In genomic region chr2:179648573-179649263, GRCm38 (mm10) we compare ENCODE assay signal across 11 mouse cellular contexts.
DNase-seq lines count a peak whose midpoint lies in the region; ATAC-seq and TF ChIP-seq lines count a peak whose summit lies in the region.
"Had no signal": no experiment of that assay in that cellular context is flagged by ENCODE, and none has a peak within 500 bp of the region (broad histone marks: within the 10 kb centered on the region; RNA-seq: fewer than 3 reads in every experiment).

No protein-coding gene starts in this region.

- H3K4me1 ChIP-seq in hindbrain, postnatal 0 days (ENCODE audit: insufficient read depth, low read length): 0 out of 2 replicates have a peak, but pooled peaks cover 7% of the 10 kb centered on the region
- H3K4me1 ChIP-seq in hindbrain, embryonic 14.5 days (replicated peaks; ENCODE audit: control insufficient read depth, insufficient read depth, low read length): no peaks in the 10 kb centered on the region; the same call in 1 of the 2 replicates

- TF ChIP-seq CTCF in hindbrain, postnatal 0 days (IDR thresholded peaks at IDR 0.05; ENCODE audit: low read depth): no peak

- DNase-seq in hindbrain, postnatal 0 days (ENCODE audit: low spot score): no peak
- DNase-seq in hindbrain, embryonic 14.5 days (ENCODE audit: low spot score): no peak
- DNase-seq in CD4-positive helper T cell, adult 2 months (ENCODE audit: low read depth, low spot score): peak; percentile 46
- no peak for DNase-seq in spleen, postnatal 10 days (ENCODE audit: low spot score in 2 of 2)
- no peak for DNase-seq in c-Kit-positive CD71-positive TER-119-positive erythroid progenitor cells, embryonic 14.5 days (ENCODE audit: low spot score)
- no peak for DNase-seq in frontal cortex, postnatal 14 days (ENCODE audit: low spot score in 2 of 2)

- no peak overlapping the region; the same call in 1 of the 2 replicates for H3K27ac ChIP-seq in hindbrain, postnatal 0 days
- H3K27ac ChIP-seq in hindbrain, embryonic 14.5 days: no peak overlapping the region
- H3K27ac ChIP-seq: forebrain, embryonic 13.5 days; hindbrain, embryonic 13.5 days; limb, embryonic 12.5 days had no signal

- H3K4me3 ChIP-seq in hindbrain, postnatal 0 days (ENCODE audit: low read length): no peak overlapping the region; the same call in 1 of the 2 replicates
- no peak overlapping the region for H3K4me3 ChIP-seq in hindbrain, embryonic 14.5 days (replicated peaks; ENCODE audit: low read length)
- H3K4me3 ChIP-seq: forebrain, embryonic 13.5 days; hindbrain, embryonic 13.5 days; limb, embryonic 12.5 days had no signal

- 51% methylated on average over 20 of the region's 20 CpGs for WGBS in hindbrain, postnatal 0 days
- WGBS in hindbrain, embryonic 14.5 days: 71% methylated on average over 20 of the region's 20 CpGs

- H3K9me3 ChIP-seq in hindbrain, postnatal 0 days (ENCODE audit: low read length): no peaks in the 10 kb centered on the region
- no peaks in the 10 kb centered on the region for H3K9me3 ChIP-seq in hindbrain, embryonic 14.5 days (ENCODE audit: control insufficient read depth, low read length)
- H3K9me3 ChIP-seq: hindbrain, embryonic 13.5 days had no signal

- H3K9ac ChIP-seq in hindbrain, postnatal 0 days (replicated peaks; ENCODE audit: low read length): 0 out of 2 replicates have a peak overlapping the region, but pooled peaks have one; percentile 9
- no peak overlapping the region for H3K9ac ChIP-seq in hindbrain, embryonic 14.5 days
- H3K9ac ChIP-seq: forebrain, embryonic 13.5 days; hindbrain, embryonic 13.5 days; limb, embryonic 12.5 days had no signal

- H3K36me3 ChIP-seq in hindbrain, postnatal 0 days (ENCODE audit: insufficient read depth, low read length): no peaks in the 10 kb centered on the region
- no peaks in the 10 kb centered on the region for H3K36me3 ChIP-seq in hindbrain, embryonic 14.5 days (replicated peaks; ENCODE audit: control insufficient read depth, insufficient read depth)
- H3K36me3 ChIP-seq: hindbrain, embryonic 13.5 days; limb, embryonic 12.5 days had no signal

- 0 out of 2 replicates have a peak, but pooled peaks have one; percentile 24 for ATAC-seq in hindbrain, postnatal 0 days
- ATAC-seq in hindbrain, embryonic 14.5 days (ENCODE audit: low FRiP score): no peak
- peak; percentile 81 for ATAC-seq in activated CD4-positive, CD25-positive, alpha-beta regulatory T cell, adult 4 months
- peak; percentile 62 for ATAC-seq in inflammation-experienced regulatory T-cells, adult 6 months
- ATAC-seq: forebrain, embryonic 13.5 days had no signal

- no peaks in the 10 kb centered on the region for H3K27me3 ChIP-seq in hindbrain, postnatal 0 days (ENCODE audit: insufficient read depth, low read length)
- no peaks in the 10 kb centered on the region for H3K27me3 ChIP-seq in hindbrain, embryonic 14.5 days (ENCODE audit: control insufficient read depth, insufficient read depth, low read length)
- H3K27me3 ChIP-seq: forebrain, embryonic 13.5 days; limb, embryonic 12.5 days had no signal

- H3K4me2 ChIP-seq in hindbrain, postnatal 0 days (ENCODE audit: low read depth, low read length): peak overlapping the region; percentile 42
- H3K4me2 ChIP-seq in hindbrain, embryonic 14.5 days (replicated peaks): no peak overlapping the region
- H3K4me2 ChIP-seq: forebrain, embryonic 13.5 days; hindbrain, embryonic 13.5 days; limb, embryonic 12.5 days had no signal
